Mouse (Mus musculus) gastrocnemius, postnatal 36 days (tissue): Measurements from ENCODE around the gene Btbd3. TPM values are rescaled to one million over a fixed set of nuclear protein-coding genes. Genes with fewer than 3 reads are reported as not detected.

Source experiments
- DNase-seq, 2 experiments: peaks; one replicate each; pipeline ENCODE4 v3.0.0; 2022
- intact Hi-C: fragments of 180-260 bp; cut with DNase I; formaldehyde crosslinking; loops from one replicate; pipeline ENCODE4 v1.15.1; 2025
- long read RNA-seq, 2 experiments: library from polyadenylated mRNA; stranded (forward); transcript quantifications; one replicate each; pipeline ENCODE4 v2.0.0; 2021
- total RNA-seq, 2 experiments: library from RNA; stranded (reverse); gene quantifications; 2 replicates each; pipeline ENCODE4 v1.2.3; 2021

Gene Btbd3
- 1 to 10 TPM; 8.0 to 8.8 TPM for total RNA-seq
- long read RNA-seq, experiment 1, partial matches to known transcripts, result 0 of 8 reads
- long read RNA-seq, experiment 1, other reads (novel, unspliced or antisense), result 8 of 8 reads
- long read RNA-seq, experiment 2, partial matches to known transcripts, result 8 of 10 reads
- long read RNA-seq, experiment 2, other reads (novel, unspliced or antisense), result 2 of 10 reads

GRCm38 (mm10) chr2:138256411-138256810, at the start of gene Btbd3:
TSS of gene Btbd3 (plus strand) at chr2:138256565.
- intact Hi-C loops, result no loop called here

GRCm38 (mm10) chr2:138215561-138215960, 40.8 kb upstream of the Btbd3 start:
- DNase-seq, result peak; percentile 54 to 85
- intact Hi-C loops, result no loop called here

More at GRCm38 (mm10) chr2:138256411-138256810, at the start of gene Btbd3:
- peak; percentile 88 to 93 for DNase-seq

GRCm38 (mm10) chr2:138220269-138220668, 36.1 kb upstream of the Btbd3 start:
- intact Hi-C loops, result no loop called here
- DNase-seq, result no peak

GRCm38 (mm10) chr2:138232247-138232646, 24.1 kb upstream of the Btbd3 start:
- no peak for DNase-seq
- intact Hi-C loops, result no loop called here

DNA sequence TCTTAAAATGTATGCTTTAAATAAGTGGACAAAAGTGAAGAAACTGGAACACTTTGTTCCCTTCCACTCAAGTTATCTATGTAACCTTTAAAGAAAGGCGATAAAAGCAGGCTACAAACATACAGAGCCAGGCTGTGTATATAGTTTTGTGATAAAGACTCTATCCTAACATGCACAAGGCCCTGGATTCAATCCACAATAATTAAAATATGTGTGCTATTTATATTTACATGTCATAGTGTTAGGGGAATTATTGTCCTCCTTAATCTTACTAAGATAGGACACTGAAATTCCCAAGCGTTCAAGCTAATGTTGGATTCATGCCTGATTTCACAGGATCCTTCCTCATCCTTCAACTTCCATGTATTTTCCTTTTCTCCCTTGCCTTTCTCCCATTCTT, 20.2 kb upstream of the Btbd3 start:
- intact Hi-C loops, result no loop called here
- DNase-seq, result no peak

DNA sequence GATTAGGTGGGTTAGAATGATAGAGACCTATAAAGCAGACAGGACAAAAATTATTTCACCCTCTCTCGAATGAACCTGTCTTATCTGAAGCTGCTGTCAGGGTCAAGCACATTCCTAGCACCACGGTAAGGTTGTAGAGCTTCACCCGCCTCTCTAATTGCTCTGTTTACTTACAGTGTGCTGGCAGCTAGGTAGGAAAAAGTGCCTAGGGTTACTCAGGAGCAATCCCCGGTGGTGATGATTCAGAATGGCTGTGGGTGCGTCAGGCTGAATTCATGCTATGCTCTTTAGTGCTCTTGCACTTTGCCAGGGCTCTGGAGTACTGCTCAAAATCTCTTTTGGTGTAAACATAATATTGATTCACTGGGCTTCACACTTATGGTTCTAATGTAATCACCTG, 13.9 kb upstream of the Btbd3 start:
- intact Hi-C loops, result no loop called here
- DNase-seq, result no peak

DNA sequence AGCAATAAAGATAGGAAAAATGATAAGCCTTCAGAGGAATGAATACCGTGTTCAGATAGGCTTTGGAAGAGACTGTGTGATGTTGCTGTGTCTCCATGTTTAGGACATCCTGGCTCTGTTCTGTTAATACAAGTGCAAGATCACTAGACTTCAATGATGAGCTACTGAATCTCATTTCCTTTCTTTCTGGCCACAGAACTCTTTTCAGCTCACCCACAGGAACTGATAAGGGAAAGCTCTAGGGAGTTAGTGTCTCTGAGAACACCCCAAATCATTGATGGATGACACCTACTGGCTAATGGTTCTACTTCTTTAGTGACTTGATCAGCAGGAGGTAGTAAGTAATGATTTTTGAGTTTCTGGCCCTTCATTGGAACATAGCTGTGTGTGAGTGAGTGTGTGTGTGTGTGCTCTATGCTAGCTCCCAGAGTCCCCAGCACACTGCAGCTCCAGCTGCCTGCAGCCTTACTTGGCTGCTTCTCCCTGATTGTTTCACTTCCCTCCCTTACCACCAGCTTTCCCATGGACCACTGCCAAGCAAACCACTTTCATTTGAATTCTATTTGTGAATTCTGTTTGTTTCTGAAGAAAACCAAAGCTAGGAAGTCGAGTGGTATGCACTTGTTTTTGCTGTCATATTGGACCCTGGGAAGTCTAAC, 10.6 kb upstream of the Btbd3 start:
- intact Hi-C loops, result no loop called here
- DNase-seq, result peak in 1 of 2 experiments; percentile 36

- intact Hi-C loops, result no loop called here
- no peak for DNase-seq
Measured at GRCm38 (mm10) chr2:138247986-138248385, 8.4 kb upstream of the Btbd3 start.

DNA sequence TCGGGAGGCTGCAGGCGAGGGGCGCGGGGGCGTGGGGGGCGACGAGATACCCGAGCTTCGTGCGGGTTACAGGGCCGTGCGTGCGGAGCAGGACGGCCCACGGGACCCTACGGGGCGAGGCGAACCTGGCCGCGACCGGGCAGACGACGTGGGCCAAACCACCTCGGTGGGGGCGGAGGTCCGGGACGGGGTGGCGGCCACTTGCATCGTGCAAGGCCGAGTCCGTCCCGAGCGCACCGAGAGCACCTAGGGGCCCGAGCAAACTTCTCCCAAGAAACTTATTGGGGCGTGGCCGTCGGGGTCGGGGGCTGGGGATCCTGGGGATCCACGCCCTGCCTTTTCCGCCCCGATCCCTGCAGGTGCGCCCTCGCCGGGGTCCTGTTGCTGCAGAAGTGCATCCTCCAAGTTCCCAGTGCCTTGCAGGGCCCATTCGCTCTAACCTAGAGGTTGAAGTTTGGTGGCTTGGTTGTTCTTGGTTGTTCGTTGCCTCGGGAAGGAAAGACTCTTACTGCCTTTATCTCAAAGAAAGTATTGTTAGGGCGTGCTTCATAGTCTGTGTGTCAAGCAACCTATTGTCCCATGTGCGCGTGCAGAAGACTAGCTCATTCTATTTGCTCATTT, 596 bp downstream of the Btbd3 start:
- intact Hi-C loops, result no loop called here
- peak in 1 of 2 experiments; percentile 28 for DNase-seq

DNA sequence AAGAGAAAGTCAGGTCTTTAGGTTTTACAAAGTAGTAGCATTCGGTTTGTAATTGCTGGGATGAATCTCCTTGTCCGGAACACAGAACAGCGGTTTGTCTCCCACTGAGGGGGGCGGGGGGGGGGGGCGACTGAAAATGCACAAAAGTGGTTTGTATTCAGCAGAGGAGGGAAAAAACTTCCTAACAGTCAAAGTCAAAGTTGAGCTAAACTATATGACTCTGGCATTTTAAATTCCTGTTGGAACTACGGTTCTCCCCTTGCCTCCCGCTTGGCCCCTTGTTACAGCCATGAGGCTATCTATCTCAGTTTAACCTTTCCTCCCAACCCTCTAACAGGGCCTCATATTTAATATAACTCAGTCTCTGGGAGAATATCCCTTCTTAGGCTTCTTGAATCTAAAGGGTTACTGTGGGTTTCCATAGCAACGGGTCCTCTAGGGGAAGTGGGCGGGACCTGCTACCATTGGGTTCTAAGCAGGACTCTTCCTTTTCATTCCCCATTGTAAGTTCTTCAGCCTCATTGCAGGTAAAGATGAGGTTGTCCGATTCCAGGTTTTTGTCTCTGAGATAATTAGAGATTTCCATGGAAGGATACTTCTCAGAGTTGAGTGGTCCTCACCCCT, 1.4 kb downstream of the Btbd3 start:
- intact Hi-C loops, result no loop called here
- no peak for DNase-seq

- intact Hi-C loops, result no loop called here
- DNase-seq, result no peak
Measured at GRCm38 (mm10) chr2:138261140-138261539, 4.8 kb downstream of the Btbd3 start.

GRCm38 (mm10) chr2:138262885-138263284, 6.5 kb downstream of the Btbd3 start:
- intact Hi-C loops, result no loop called here
- DNase-seq, result no peak

- intact Hi-C loops, result no loop called here
- peak in 1 of 2 experiments; percentile 16 for DNase-seq
Measured at GRCm38 (mm10) chr2:138265356-138266005, 9.1 kb downstream of the Btbd3 start.

DNA sequence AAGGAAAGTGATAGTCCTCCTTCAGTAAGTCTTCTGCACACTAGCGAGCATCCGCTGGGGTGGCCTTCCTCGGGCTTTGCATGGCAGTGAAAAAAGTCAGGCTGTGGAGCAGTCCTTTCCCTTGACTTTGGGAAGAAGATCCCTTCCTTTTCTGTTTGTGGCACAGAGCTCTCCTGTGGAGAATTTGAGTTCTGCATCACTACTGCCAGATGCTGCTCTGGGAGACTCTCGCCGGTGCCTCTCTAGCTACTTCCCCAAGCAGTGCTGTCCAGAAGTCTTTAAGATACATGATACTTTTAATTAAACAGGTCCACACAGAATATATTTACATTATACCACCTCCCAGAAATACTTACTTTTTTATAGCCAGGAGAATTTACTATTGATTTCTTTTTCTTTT, 10.3 kb downstream of the Btbd3 start:
- no peak for DNase-seq
- intact Hi-C loops, result no loop called here

DNA sequence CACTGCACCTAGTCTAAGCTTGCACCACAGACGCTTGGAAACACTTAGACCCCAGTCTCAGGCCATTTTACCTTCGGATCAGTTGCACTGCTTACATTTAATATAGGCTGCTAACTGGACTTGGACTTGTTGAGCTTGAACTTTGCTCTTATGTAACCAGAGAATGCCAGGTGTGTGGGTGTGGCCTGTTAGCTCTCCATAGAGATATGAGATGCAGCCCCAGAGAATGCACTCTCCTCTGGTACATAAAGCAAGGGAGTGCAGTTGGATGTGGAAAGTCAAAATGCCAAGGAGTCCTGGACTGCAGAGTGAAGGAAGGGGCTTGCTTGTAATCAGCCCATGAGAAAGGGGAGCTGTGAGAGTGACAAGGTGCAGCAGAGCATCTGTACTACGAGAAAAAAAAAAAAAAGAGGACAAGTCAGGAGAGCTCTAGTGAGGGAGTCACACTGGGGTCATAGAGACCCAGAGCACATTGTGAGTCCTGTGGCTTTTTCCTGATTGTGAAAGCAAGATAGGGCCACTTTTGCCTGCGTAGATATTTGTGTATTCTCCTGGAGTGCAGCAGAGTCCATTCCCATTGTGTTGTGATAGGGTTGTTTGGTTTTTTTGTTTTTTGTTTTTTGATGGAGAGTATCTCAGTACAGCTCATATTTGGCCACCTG, 11.6 kb downstream of the Btbd3 start:
- intact Hi-C loops, result no loop called here
- DNase-seq, result no peak

- intact Hi-C loops, result no loop called here
- DNase-seq, result no peak
Measured at GRCm38 (mm10) chr2:138269330-138269729, 13.0 kb downstream of the Btbd3 start.

DNA sequence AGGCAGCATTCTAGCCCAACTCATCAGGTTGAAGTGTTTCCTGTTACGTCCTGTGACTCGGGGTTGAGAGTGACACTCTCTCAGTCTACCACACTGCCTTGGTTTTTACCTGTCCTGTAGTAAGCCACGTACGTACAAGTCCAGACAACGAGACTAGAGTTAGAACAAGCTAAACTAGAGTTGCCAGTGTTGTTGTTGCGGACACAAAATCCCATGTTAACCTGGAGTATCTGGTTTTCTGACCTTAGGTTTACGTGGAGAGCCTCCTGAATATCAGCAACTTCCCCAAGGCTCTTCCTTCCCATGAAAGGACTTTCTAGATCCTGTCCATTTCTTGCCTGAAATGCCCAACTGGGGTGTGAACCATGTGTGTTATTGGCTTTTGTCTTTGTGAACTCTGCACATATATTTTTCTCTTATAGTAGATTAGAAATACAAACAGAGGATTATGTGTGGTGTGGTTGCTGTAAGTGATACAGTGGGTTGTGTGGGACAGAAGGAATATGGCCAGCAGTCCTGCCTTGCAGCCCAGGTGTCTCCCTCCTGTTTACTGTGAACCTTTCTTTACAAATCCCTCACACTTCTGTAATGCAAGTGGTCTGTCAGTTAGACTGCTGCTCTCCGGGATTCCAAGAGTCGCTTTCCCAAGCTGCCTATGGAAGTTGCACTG, 17.2 kb downstream of the Btbd3 start:
- intact Hi-C loops, result no loop called here
- no peak for DNase-seq

DNA sequence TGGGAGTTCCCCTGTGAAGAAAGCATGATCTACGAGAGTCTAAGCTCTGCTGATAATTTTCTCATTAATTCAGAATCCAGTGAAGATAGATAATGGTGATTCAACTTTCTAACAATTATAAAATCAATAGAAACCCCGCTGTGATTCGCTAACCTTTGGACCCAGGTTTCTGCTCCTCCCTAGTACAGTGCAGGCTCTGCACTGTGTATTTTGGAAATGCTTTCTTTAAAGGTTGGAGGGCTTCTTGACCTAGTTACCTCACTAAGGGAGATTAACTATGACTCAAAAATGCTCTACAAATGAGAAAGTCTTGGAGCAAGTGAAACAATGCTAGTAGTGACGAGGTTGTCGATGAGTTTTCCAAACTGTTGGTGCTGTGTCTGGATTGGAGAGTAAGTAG, 17.7 kb downstream of the Btbd3 start:
- DNase-seq, result no peak
- intact Hi-C loops, result no loop called here

GRCm38 (mm10) chr2:138277842-138278691, 21.7 kb downstream of the Btbd3 start:
- peak; percentile 53 to 57 for DNase-seq
- intact Hi-C loops, result no loop called here
